Mouse (Mus musculus) midbrain, embryonic 14.5 days (tissue): ENCODE measurements around the gene Rom1. TPM values are rescaled to one million over a fixed set of nuclear protein-coding genes. Genes with fewer than 3 reads are reported as not detected.
A peak's percentile ranks its signal among the peaks of the same experiment; 100 is the strongest.
"Not testable (repeated sequence)": the region's sequence is repeated elsewhere in the genome, so short reads cannot be mapped to it uniquely, and the experiment has no call there.

Experiments
- ATAC-seq: fragments of 200-750 bp; cut with Nextera tagmentation; 2 replicates; pipeline ENCODE4 v1.8.0; 2017; ENCODE audit warnings: moderate number of reproducible peaks, moderate library complexity; ENCODE audit not compliant: low FRiP score, low TSS enrichment
- DNase-seq: peaks from one replicate; pipeline ENCODE4 v3.0.0-alpha.2; 2015
- H3K27ac ChIP-seq: fragments of 300-500 bp; sonication (generic); replicated peaks from 2 replicates; pipeline ENCODE4 v1.5.1; 2014; ENCODE audit warnings: mild to moderate bottlenecking, low read depth, low read length, moderate library complexity
- H3K27me3 ChIP-seq: fragments of 300-500 bp; sonication (generic); 2 replicates; pipeline ENCODE4 v1.6.1; 2014; ENCODE audit warnings: low read length, control low read depth, mixed read lengths; ENCODE audit not compliant: control insufficient read depth, insufficient read depth
- H3K36me3 ChIP-seq: fragments of 300-500 bp; sonication (generic); 2 replicates; pipeline ENCODE4 v1.6.1; 2014; ENCODE audit warnings: low read length, control low read depth; ENCODE audit not compliant: control insufficient read depth, insufficient read depth
- H3K4me1 ChIP-seq: fragments of 300-500 bp; sonication (generic); 2 replicates; pipeline ENCODE4 v1.6.1; 2014; ENCODE audit warnings: mild to moderate bottlenecking, antibody characterized with exemption, low read length, control low read depth; ENCODE audit not compliant: control insufficient read depth, insufficient read depth
- H3K4me2 ChIP-seq: fragments of 300-500 bp; sonication (generic); 2 replicates; pipeline ENCODE4 v1.6.1; 2014; ENCODE audit warnings: mild to moderate bottlenecking, low read length, moderate library complexity
- H3K4me3 ChIP-seq: fragments of 300-500 bp; sonication (generic); replicated peaks from 2 replicates; pipeline ENCODE4 v1.5.1; 2014; ENCODE audit warnings: low read depth, low read length
- H3K9ac ChIP-seq: fragments of 300-500 bp; sonication (generic); replicated peaks from 2 replicates; pipeline ENCODE4 v1.6.1; 2014; ENCODE audit warnings: mild to moderate bottlenecking, low read length, moderate library complexity
- H3K9me3 ChIP-seq: fragments of 300-500 bp; sonication (generic); 2 replicates; pipeline ENCODE4 v1.6.1; 2016; ENCODE audit warnings: low read length, control low read depth, mixed read lengths; ENCODE audit not compliant: control insufficient read depth
- WGBS: fragments of 180-500 bp; shearing (Covaris S2); extraction: QIAGEN DNeasy Blood & Tissue Kit; methylation state at CpG from one replicate; pipeline ENCODE4 v1.1.7; 2014; 5-methylcytosine and 5-hydroxymethylcytosine counted together
- polyA plus RNA-seq: library from polyadenylated mRNA; unstranded; fragments of >200 nt; fragmentation: Nextera tagmentation; extraction: Ambion mirVana; gene quantifications from 2 replicates; pipeline ENCODE4 v1.2.1, GENCODE M21; 2014

Rom1 gene
- polyA plus RNA-seq, 1 experiment from 2014 or later, result 1.4 TPM

- H3K36me3 ChIP-seq, result peaks cover 29% of the 10 kb centered on the region
- H3K9ac ChIP-seq, result peak within 1 kb of the TSS; percentile 87
- H3K9me3 ChIP-seq, result no peaks in the 10 kb centered on the region
- no peaks in the 10 kb centered on the region for H3K27me3 ChIP-seq
- DNase-seq, result peak; percentile 99
- peak within 1 kb of the TSS; percentile 85 for H3K27ac ChIP-seq
- under 1% methylated on average over 53 of the region's 53 CpGs for WGBS
- H3K4me1 ChIP-seq, result peaks cover 23% of the 10 kb centered on the region
- peak within 1 kb of the TSS; percentile 75 for H3K4me2 ChIP-seq
- peak; percentile 99 for ATAC-seq
- H3K4me3 ChIP-seq, result peak within 1 kb of the TSS; percentile 85
These were observed 31.2 kb downstream of the Rom1 start, which contains the start of gene Ganab for GRCm38 (mm10) chr19:8897865-8898495. Gene Ganab (plus strand): TSS chr19:8898071.

DNA sequence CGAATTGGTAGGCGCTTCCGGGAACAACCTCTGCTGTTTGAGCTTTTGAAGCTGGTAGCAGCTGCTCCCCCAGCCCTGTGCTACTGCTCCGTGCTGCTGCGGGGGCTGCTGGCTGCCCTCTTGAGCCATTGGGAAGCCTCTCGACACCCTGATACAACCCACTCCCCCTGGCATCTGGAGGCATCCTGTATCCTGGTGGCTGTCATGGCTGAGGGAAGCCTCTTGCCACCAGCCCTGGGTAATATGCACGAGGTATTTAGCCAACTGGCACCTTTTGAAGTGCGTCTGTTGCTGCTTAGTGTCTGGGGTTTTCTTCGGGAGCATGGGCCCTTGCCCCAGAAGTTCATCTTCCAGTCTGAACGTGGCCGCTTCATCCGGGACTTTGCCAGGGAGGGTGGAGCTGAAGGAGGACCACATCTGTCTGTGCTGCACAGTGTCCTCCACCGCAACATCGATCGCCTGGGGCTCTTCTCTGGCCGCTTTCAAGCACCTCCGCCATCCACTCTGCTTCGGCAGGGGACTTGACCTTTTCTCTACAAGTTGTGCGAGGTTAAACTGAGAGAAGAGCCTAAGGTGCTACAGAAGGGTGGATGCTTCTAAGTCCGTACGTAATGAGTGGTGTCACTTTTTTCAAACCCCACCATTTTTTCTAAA is 31.8 kb downstream of the Rom1 start:
- Histone ChIP-seq H3K4me3 (peak overlapping the region; percentile 85), H3K36me3 (peaks cover 23% of the 10 kb centered on the region), H3K27ac (peak overlapping the region; percentile 85), H3K4me2 (peak overlapping the region; percentile 75), H3K9ac (peak overlapping the region; percentile 49), H3K4me1 (peaks cover 23% of the 10 kb centered on the region)
- DNase-seq (peak; percentile 52), ATAC-seq (peak; percentile 51)
- H3K9me3 ChIP-seq, H3K27me3 ChIP-seq: not testable (repeated sequence)
- 25% methylated on average over 21 of the region's 21 CpGs for WGBS

- peaks cover 18% of the 10 kb centered on the region for H3K36me3 ChIP-seq
- not testable (repeated sequence) for H3K9me3 ChIP-seq, DNase-seq, H3K9ac ChIP-seq, H3K4me2 ChIP-seq, ATAC-seq, H3K27me3 ChIP-seq, H3K4me3 ChIP-seq, H3K27ac ChIP-seq
- H3K4me1 ChIP-seq, result peaks cover 23% of the 10 kb centered on the region
- WGBS, result 92% methylated on average over 5 of the region's 5 CpGs
These were observed 32.9 kb downstream of the Rom1 start for GRCm38 (mm10) chr19:8896231-8896630.

GRCm38 (mm10) chr19:8895397-8895960 is 33.7 kb downstream of the Rom1 start:
- Histone ChIP-seq H3K9ac (no peak overlapping the region), H3K27me3 (no peaks in the 10 kb centered on the region), H3K4me3 (no peak overlapping the region), H3K4me1 (peaks cover 23% of the 10 kb centered on the region), H3K4me2 (no peak overlapping the region), H3K27ac (no peak overlapping the region), H3K36me3 (peaks cover 20% of the 10 kb centered on the region), H3K9me3 (no peaks in the 10 kb centered on the region)
- WGBS, result 96% methylated on average over 9 of the region's 9 CpGs
- no peak for DNase-seq
- ATAC-seq, result no peak

GRCm38 (mm10) chr19:8892829-8893766 is 36.1 kb downstream of the Rom1 start, which contains the start of gene Ints5:
Gene Ints5 (plus strand): TSS chr19:8893005.
- peak; percentile 65 for ATAC-seq
- peak within 1 kb of the TSS; percentile 78 for H3K9ac ChIP-seq
- peak within 1 kb of the TSS; percentile 79 for H3K4me3 ChIP-seq
- H3K9me3 ChIP-seq, result no peaks in the 10 kb centered on the region
- DNase-seq, result peak; percentile 94
- 3% methylated on average over 54 of the region's 54 CpGs for WGBS
- H3K4me2 ChIP-seq, result peak within 1 kb of the TSS; percentile 84
- peaks cover 24% of the 10 kb centered on the region for H3K4me1 ChIP-seq
- H3K27ac ChIP-seq, result peak within 1 kb of the TSS; percentile 84
- peaks cover 21% of the 10 kb centered on the region for H3K36me3 ChIP-seq
- no peaks in the 10 kb centered on the region for H3K27me3 ChIP-seq

- WGBS, result 1% methylated on average over 58 of the region's 58 CpGs
- peak; percentile 98 for DNase-seq
- ATAC-seq, result peak; percentile 96
- peak within 1 kb of the TSS; percentile 72 for H3K27ac ChIP-seq
- peak within 1 kb of the TSS; percentile 84 for H3K4me2 ChIP-seq
- H3K27me3 ChIP-seq, result no peaks in the 10 kb centered on the region
- peaks cover 22% of the 10 kb centered on the region for H3K4me1 ChIP-seq
- H3K9ac ChIP-seq, result peak within 1 kb of the TSS; percentile 75
- H3K36me3 ChIP-seq, result peaks cover 3% of the 10 kb centered on the region
- H3K9me3 ChIP-seq, result no peaks in the 10 kb centered on the region
- H3K4me3 ChIP-seq, result peak within 1 kb of the TSS; percentile 61
These were observed 40.4 kb downstream of the Rom1 start, which contains the start of the genes 1810009A15Rik and Gm49416 for GRCm38 (mm10) chr19:8888511-8889385. Gene 1810009A15Rik (plus strand): TSS chr19:8888853. Gene Gm49416 (plus strand): TSS chr19:8888926.

DNA sequence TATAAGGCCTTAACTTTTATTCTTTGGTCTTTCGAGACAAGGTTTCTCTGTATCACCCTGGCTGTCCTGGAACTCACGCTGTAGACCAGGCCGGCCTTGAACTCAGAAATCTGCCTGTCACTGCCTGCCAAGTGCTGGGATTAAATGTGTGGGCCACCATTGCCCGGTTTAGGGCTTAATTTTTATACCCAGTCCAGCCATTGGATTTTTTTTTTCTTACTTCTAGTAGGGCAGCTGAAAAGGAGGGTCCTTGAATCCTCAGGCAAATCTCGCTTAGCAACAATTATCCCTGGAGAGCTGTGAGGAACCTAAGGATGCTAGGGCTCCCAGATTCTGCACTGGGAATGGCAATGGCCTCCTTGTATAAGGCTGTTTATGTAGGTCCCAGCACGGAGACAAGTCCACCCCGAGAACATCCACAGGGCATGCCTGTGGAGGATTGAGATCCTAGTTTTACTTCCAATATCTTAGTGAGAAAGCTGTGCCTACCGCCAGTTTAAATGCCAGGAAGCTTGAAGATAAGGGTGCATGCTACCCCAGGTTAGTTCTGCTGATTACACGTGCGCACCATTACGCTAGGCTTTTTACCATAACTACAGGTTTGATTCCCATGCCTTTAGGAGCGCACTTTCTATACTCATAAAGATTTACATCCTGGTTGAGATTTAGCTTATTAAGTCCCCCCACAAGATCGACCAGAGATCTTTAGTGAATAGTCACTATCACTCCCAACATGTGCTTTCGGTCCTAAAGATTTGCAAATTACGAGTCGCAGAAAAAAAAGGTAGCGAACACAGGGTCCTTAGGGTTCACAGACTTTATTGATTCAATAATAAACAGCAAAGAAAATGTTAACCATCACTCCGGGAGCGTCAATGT is 41.3 kb downstream of the Rom1 start:
- Histone ChIP-seq H3K4me3 (peak overlapping the region; percentile 61), H3K4me1 (peaks cover 15% of the 10 kb centered on the region), H3K36me3 (peaks cover 3% of the 10 kb centered on the region), H3K27ac (peak overlapping the region; percentile 71), H3K9ac (peak overlapping the region; percentile 75), H3K4me2 (peak overlapping the region; percentile 84), H3K9me3 (no peaks in the 10 kb centered on the region), H3K27me3 (no peaks in the 10 kb centered on the region)
- WGBS, result 15% methylated on average over 19 of the region's 19 CpGs
- ATAC-seq (no peak), DNase-seq (no peak)
